31 mouse cellular contexts compared by ENCODE assay signal in the genomic region with DNA sequence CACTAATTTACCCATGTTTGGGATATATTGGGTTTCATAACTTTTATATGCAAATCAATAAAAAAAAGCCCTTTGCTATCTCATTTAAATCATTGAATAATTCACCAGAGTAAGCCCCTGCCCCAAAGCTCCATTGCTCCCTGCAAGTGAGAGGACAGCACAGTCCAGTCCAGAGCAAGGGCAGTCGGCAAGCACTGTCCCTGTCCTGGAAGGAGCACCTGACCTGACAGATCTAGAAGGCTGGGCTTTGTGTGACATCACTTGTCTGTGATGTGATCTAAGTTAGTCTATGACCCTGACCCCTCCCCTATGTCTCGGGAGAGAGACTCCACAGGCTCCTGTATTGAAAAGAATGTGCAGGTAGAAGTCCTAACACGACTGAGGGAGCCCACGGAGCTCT. TPM values are rescaled to one million over a fixed set of nuclear protein-coding genes. Genes with fewer than 3 reads are reported as not detected.
"Had no signal": no experiment of that assay in that cellular context is flagged by ENCODE, and none has a peak within 500 bp of the region (broad histone marks: within the 10 kb centered on the region; RNA-seq: fewer than 3 reads in every experiment).

No protein-coding gene starts in this region.

- H3K9me3 ChIP-seq: embryonic facial prominence, embryonic 10.5 days; embryonic facial prominence, embryonic 12.5 days; embryonic facial prominence, embryonic 13.5 days; embryonic facial prominence, embryonic 15.5 days; forebrain, embryonic 12.5 days; forebrain, embryonic 13.5 days; forebrain, embryonic 15.5 days had no signal

- H3K27me3 ChIP-seq: embryonic facial prominence, embryonic 15.5 days; forebrain, embryonic 13.5 days; forebrain, embryonic 15.5 days had no signal

- H3K27ac ChIP-seq: embryonic facial prominence, embryonic 10.5 days; embryonic facial prominence, embryonic 12.5 days; embryonic facial prominence, embryonic 13.5 days; embryonic facial prominence, embryonic 15.5 days; forebrain, embryonic 12.5 days; forebrain, embryonic 13.5 days; forebrain, embryonic 15.5 days; gastrocnemius, adult 2 months; heart, adult 2 months had no signal

- H3K4me2 ChIP-seq: embryonic facial prominence, embryonic 12.5 days; embryonic facial prominence, embryonic 13.5 days; embryonic facial prominence, embryonic 15.5 days; forebrain, embryonic 12.5 days; forebrain, embryonic 13.5 days; forebrain, embryonic 15.5 days had no signal

- H3K9ac ChIP-seq: embryonic facial prominence, embryonic 12.5 days; embryonic facial prominence, embryonic 13.5 days; embryonic facial prominence, embryonic 15.5 days; forebrain, embryonic 12.5 days; forebrain, embryonic 13.5 days; forebrain, embryonic 15.5 days; forebrain, postnatal 0 days had no signal

- H3K36me3 ChIP-seq: embryonic facial prominence, embryonic 10.5 days; embryonic facial prominence, embryonic 12.5 days; embryonic facial prominence, embryonic 13.5 days; embryonic facial prominence, embryonic 15.5 days; forebrain, embryonic 12.5 days; forebrain, embryonic 15.5 days had no signal

- ATAC-seq: forebrain, embryonic 13.5 days; forebrain, embryonic 14.5 days; forebrain, embryonic 15.5 days; forebrain, embryonic 16.5 days; forebrain, postnatal 0 days had no signal

- H3K4me3 ChIP-seq: embryonic facial prominence, embryonic 10.5 days; embryonic facial prominence, embryonic 12.5 days; embryonic facial prominence, embryonic 13.5 days; embryonic facial prominence, embryonic 15.5 days; erythroblast, embryonic 14.5 days; forebrain, embryonic 12.5 days; forebrain, embryonic 13.5 days; forebrain, embryonic 15.5 days; gastrocnemius, adult 2 months; heart, adult 2 months had no signal

- DNase-seq: cerebellum, adult 18-20 months; cerebellum, adult 2 months; cerebellum, adult 8-10 months; cerebellum, adult 9-10 months; cerebellum, adult 9-11 months; cerebellum, postnatal 10 days; cerebellum, postnatal 14 days; cerebellum, postnatal 25 days; cerebellum, postnatal 36 days; embryo, embryonic 11 days; forebrain, postnatal 0 days; gastrocnemius, adult 2 months; gastrocnemius, postnatal 10 days; gastrocnemius, postnatal 14 days; gastrocnemius, postnatal 25 days; gastrocnemius, postnatal 36 days; heart, adult 11 months; heart, adult 18-20 months; heart, adult 2 months had no signal

- H3K4me1 ChIP-seq: embryonic facial prominence, embryonic 12.5 days; embryonic facial prominence, embryonic 13.5 days; embryonic facial prominence, embryonic 15.5 days; forebrain, embryonic 12.5 days; forebrain, embryonic 13.5 days; forebrain, embryonic 15.5 days had no signal

RNA-seq across cellular contexts. Expression of a gene that starts 17.2 kb away (rescaled TPM):
- polyA plus RNA-seq: erythroblast, embryonic 14.5 days had no signal

RNA-seq across cellular contexts. Expression of a gene that starts 44.5 kb away (rescaled TPM):
- polyA plus RNA-seq: cortical plate, adult 2 months; embryonic facial prominence, embryonic 10.5 days; embryonic facial prominence, embryonic 11.5 days; embryonic facial prominence, embryonic 12.5 days; forebrain, embryonic 12.5 days; forebrain, embryonic 13.5 days; forebrain, postnatal 0 days had no signal
